Mouse (Mus musculus): ENCODE results near the gene Gm29776.

DNA sequence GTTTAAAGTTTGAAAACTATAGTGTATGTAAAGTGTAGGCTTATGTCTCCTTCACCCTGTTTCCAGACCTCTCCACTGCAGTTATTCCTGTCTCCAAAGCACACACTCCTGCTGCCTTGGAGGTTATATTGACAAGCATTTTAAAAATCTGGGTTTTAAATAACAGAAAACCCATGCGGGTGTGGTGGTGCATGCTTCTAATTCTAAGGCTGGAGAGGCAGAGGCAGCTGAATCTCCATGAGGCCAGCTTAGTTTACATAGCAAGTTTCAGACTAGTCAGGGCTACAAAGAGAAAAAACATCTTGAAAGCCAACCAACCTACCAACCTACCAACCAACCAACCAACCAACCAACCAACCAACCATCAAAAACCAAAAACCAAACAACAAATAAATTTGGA lies 16.8 kb upstream of the Gm29776 start:
- no peak for TF ChIP-seq CTCF (IDR thresholded peaks at IDR 0.05; ENCODE audit: insufficient read depth, low read length)
- no peak for TF ChIP-seq POLR2A (IDR thresholded peaks at IDR 0.05; ENCODE audit: borderline replicate concordance, extremely low read depth, low read depth, low read length)

Data from lung, adult 2 months (tissue).